Mouse (Mus musculus) B cell, adult 67 days (primary cell): ENCODE measurements around the gene Hhat. TPM values are rescaled to one million over a fixed set of nuclear protein-coding genes. Genes with fewer than 3 reads are reported as not detected.

Source experiments
- total RNA-seq, 2 experiments: library from RNA; stranded (reverse); gene quantifications; 4 replicates each; pipeline ENCODE4 v1.2.4; 2023

Gene Hhat
- total RNA-seq, result 1 to 10 TPM; 7.5 to 8.2 TPM

DNA sequence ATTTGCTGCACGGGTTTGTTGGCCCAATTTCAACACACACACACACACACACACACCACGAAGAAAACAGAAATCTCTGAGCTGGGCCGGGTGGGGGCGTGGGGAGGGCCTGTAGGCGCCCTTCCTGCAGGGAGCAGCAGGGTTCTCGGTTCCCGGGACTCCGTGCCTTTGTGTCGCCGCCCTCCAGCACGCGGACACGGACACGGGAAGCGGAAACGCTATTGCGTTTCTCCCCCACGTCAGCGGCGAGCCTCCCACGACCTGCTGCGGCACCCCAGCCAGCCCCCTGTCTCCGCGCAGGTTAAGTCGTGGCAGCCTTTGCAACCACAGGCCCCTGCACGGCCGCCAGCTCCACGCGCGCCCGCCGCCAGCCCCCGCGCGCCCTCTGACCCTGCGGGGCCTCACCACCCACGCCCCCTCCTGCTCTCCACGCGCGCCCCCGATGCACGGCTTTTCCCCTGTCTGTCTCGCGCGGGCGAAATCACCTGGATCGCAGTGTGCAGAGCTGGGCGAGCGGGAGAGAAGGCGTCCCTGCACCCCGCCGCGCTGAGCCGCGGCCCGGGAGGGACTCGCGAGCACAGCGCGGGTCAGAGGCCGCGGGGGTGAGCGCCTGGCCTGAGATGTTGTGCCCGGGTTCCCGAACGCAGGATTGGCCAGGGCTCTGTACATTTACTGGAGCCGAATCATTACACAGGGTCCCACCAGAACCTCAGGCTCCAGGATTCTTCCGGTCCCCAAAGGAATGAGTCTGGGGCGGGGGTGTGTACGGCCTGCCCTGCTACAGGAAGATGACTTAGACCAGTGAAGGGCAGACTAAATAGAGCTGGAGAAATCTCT, at the start of gene Hhat:
TSS of gene Hhat (minus strand) at position 729 of the 837 bp plus-strand sequence.

Other genes starting within 250 kb of the Hhat start
- gene Sertad4, start 84.5 kb upstream of the Hhat start, total RNA-seq, result not detected